Mouse (Mus musculus) small intestine, adult 2 months (tissue): Measurements from ENCODE around the gene C530008M17Rik. TPM values are rescaled to one million over a fixed set of nuclear protein-coding genes. Genes with fewer than 3 reads are reported as not detected.

Experiments used
- H3K27ac ChIP-seq: fragments of 200-500 bp; 2 replicates; pipeline ENCODE4 v1.5.1; 2012; ENCODE audit warnings: low read depth, low read length, control low read depth, inconsistent platforms; ENCODE audit not compliant: insufficient read depth
- H3K27me3 ChIP-seq: fragments of 200-500 bp; 2 replicates; pipeline ENCODE4 v1.6.1; 2012; ENCODE audit warnings: mild to moderate bottlenecking, moderate library complexity, low read length, inconsistent platforms; ENCODE audit not compliant: control insufficient read depth, insufficient read depth
- H3K36me3 ChIP-seq: fragments of 200-500 bp; 2 replicates; pipeline ENCODE4 v1.6.1; 2012; ENCODE audit warnings: mild to moderate bottlenecking, low read length, control low read depth, inconsistent platforms; ENCODE audit not compliant: control insufficient read depth, insufficient read depth
- H3K4me1 ChIP-seq: fragments of 200-500 bp; 2 replicates; pipeline ENCODE4 v1.6.1; 2012; ENCODE audit warnings: low read length, inconsistent platforms, mixed read lengths; ENCODE audit not compliant: control insufficient read depth, insufficient read depth, insufficient read length
- H3K4me3 ChIP-seq: fragments of 200-500 bp; 2 replicates; pipeline ENCODE4 v1.5.1; 2012; ENCODE audit warnings: low read depth, mild to moderate bottlenecking, control low read depth, inconsistent platforms, low read length, moderate library complexity
- CTCF ChIP-seq: fragments of 200-500 bp; IDR thresholded peaks from 2 replicates; pipeline ENCODE4 v1.5.1; 2012; ENCODE audit warnings: low read depth, mild to moderate bottlenecking, control low read depth, inconsistent platforms, low read length, moderate library complexity, mixed read lengths; ENCODE audit not compliant: insufficient replicate concordance, insufficient read length; ENCODE audit errors: extremely low read depth
- POLR2A ChIP-seq: fragments of 200-500 bp; IDR thresholded peaks from 2 replicates; pipeline ENCODE4 v1.6.1; 2012; ENCODE audit warnings: low read depth, mild to moderate bottlenecking, control low read depth, inconsistent platforms, low read length, moderate library complexity
- WGBS: fragments of 180-500 bp; shearing (Covaris S2); methylation state at CpG from one replicate; pipeline ENCODE4 v1.1.7; 2018; 5-methylcytosine and 5-hydroxymethylcytosine counted together
- polyA plus RNA-seq: library from polyadenylated mRNA; depleted of rRNA; stranded (reverse); fragments of >200 nt; gene quantifications from 2 replicates; pipeline ENCODE4 v1.2.3, GENCODE M21; 2012

Gene C530008M17Rik
- polyA plus RNA-seq, 1 experiment, result 42.5 TPM

DNA sequence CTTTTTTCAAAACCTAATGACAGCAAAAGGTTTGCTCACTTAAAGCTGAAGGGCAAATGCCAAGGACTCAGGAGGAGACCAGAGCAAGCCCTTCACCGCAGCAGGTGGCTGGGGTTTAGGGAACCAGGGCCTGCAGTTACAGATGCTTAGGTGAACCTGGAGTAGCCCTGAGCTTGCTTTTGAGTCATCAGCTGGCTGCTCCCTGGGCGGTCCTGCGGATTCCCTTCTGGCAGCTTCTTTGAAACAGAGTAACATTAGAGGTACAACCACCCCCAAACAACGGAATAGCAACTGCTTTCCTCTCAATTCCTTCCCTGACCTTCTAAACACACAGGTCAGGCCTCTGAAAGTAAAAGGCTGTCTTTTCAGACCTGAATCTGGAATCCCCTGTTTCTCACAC lies 116.5 kb downstream of the C530008M17Rik start:
- TF ChIP-seq POLR2A (no peak), CTCF (no peak)
- Histone ChIP-seq H3K27me3 (no peaks in the 10 kb centered on the region), H3K4me3 (no peak overlapping the region), H3K27ac (no peak overlapping the region), H3K36me3 (no peaks in the 10 kb centered on the region), H3K4me1 (no peaks in the 10 kb centered on the region)
- WGBS, result 86% methylated on average over 4 of the region's 4 CpGs

GRCm38 (mm10) chr5:76773492-76774158 lies 117.3 kb downstream of the C530008M17Rik start:
- 73% methylated on average over 9 of the region's 9 CpGs for WGBS
- no peak overlapping the region for H3K27ac ChIP-seq
- no peak for TF ChIP-seq POLR2A
- no peak for TF ChIP-seq CTCF
- H3K27me3 ChIP-seq, result no peaks in the 10 kb centered on the region
- no peaks in the 10 kb centered on the region for H3K36me3 ChIP-seq
- H3K4me3 ChIP-seq, result no peak overlapping the region
- H3K4me1 ChIP-seq, result no peaks in the 10 kb centered on the region

GRCm38 (mm10) chr5:76779094-76779615 lies 122.8 kb downstream of the C530008M17Rik start:
- Histone ChIP-seq H3K4me3 (no peak overlapping the region), H3K27ac (no peak overlapping the region), H3K36me3 (no peaks in the 10 kb centered on the region), H3K4me1 (no peaks in the 10 kb centered on the region), H3K27me3 (no peaks in the 10 kb centered on the region)
- 38% methylated on average over 14 of the region's 14 CpGs for WGBS
- TF ChIP-seq POLR2A (no peak), CTCF (no peak)

- Histone ChIP-seq H3K4me1 (no peaks in the 10 kb centered on the region), H3K27me3 (no peaks in the 10 kb centered on the region), H3K36me3 (no peaks in the 10 kb centered on the region), H3K27ac (no peak overlapping the region), H3K4me3 (no peak overlapping the region)
- TF ChIP-seq CTCF (no peak), POLR2A (no peak)
- WGBS, result 81% methylated on average over 13 of the region's 13 CpGs
These were observed 125.6 kb downstream of the C530008M17Rik start for GRCm38 (mm10) chr5:76781943-76782342.

GRCm38 (mm10) chr5:76782414-76783103 lies 126.2 kb downstream of the C530008M17Rik start:
- H3K36me3 ChIP-seq, result no peaks in the 10 kb centered on the region
- no peak overlapping the region for H3K27ac ChIP-seq
- H3K27me3 ChIP-seq, result no peaks in the 10 kb centered on the region
- no peak overlapping the region for H3K4me3 ChIP-seq
- 76% methylated on average over 7 of the region's 7 CpGs for WGBS
- H3K4me1 ChIP-seq, result no peaks in the 10 kb centered on the region
- TF ChIP-seq CTCF (no peak), POLR2A (no peak)

DNA sequence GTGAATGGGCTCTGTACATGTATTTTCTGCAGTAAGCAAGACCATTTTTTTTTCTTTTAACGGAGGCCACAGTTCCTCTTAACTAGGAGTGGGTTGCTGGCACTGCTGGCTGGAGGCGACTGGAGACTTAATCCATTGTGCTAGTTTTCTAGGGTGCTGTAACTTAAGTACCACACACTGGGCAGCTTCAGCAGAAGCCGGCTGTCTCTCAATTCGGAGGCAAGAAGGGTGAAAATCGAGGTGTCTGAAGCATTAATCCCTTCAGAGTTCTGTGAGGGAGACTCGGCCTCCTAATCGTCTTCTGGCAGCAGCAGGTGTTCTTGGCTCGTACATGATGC lies 126.8 kb downstream of the C530008M17Rik start:
- Histone ChIP-seq H3K36me3 (no peaks in the 10 kb centered on the region), H3K4me3 (no peak overlapping the region), H3K4me1 (no peaks in the 10 kb centered on the region), H3K27ac (no peak overlapping the region), H3K27me3 (no peaks in the 10 kb centered on the region)
- 58% methylated on average over 8 of the region's 8 CpGs for WGBS
- TF ChIP-seq CTCF (no peak), POLR2A (no peak)

DNA sequence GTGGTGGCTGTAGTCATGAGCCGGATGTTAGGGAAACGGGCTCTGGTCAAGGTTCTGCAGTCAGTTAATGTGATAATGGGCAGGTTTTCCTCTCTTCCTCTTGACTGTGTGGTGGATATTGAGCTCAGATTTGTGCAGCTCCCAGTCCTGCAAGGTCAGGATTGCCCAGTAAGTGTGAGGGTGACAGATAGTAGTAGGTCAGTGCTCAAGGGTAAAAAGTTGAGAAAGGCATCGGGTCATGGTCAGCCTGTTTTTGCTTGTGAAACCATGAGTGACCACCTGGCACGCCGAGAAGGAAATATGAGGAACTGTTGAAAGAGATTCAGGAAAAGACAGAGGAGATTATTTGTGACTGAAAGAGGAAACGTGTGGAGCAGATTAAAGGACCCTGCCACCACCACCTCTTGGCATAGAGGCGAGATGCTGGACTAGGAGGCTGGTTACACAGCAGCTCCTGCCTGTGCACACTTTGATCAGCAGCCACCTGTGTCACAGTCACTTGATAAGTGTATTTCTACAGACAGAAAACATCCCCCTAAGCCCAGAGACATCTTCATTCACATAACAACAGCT lies 127.9 kb downstream of the C530008M17Rik start:
- Histone ChIP-seq H3K36me3 (no peaks in the 10 kb centered on the region), H3K27me3 (no peaks in the 10 kb centered on the region), H3K4me3 (no peak overlapping the region), H3K4me1 (no peaks in the 10 kb centered on the region), H3K27ac (no peak overlapping the region)
- no peak for TF ChIP-seq CTCF
- no peak for TF ChIP-seq POLR2A
- 76% methylated on average over 7 of the region's 7 CpGs for WGBS
